Mouse (Mus musculus): ENCODE results near the gene Dysf.
A peak's percentile ranks its signal among the peaks of the same experiment; 100 is the strongest.

Gene Dysf

DNA sequence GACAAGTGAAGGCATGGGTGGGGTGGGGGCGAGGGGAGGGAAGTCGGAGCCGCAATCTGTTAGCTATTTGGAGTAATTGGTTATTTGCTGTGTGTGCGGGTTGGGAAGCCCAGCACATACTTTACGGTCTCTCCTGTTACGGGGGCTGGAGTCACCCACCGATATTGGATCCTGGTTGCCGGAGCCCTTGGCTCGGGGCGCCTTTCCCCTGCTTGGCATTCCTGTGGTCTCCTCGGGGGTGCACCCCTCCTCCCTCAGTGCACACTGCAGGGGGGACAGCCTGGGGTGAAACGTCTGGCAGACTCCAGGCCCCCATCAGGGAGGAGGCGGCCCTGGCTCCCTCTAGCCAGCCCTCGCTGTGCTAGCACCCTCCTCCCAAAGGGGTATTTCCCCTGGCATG lies 159.2 kb downstream of the Dysf start:
- DNase-seq (ENCODE audit: low spot score in 2 of 2), result no peak

GRCm38 (mm10) chr6:84168571-84168970 lies 160.2 kb downstream of the Dysf start:
- no peak for DNase-seq (ENCODE audit: low spot score in 2 of 2)

DNA sequence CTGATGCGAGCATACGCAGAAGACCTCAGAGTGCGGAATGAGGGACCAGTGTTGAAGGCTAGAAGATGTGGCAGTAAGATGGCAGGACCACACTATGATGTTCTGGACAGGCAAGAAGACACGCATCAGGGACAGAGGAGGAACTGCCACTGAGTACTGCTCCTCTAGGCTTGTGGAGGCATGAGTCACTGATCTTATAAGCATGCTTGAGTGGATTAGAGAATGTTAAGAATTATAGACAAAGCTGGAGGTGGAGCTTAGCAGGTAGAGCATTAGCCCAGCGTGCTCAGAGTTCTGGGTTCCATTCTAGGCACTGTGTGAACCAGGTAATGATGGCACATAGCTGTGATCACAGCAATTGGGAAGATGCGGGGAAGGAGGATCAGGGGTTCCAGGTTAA lies 165.2 kb downstream of the Dysf start:
- DNase-seq (ENCODE audit: low spot score in 2 of 2), result no peak

GRCm38 (mm10) chr6:84178776-84179405 lies 170.5 kb downstream of the Dysf start:
- DNase-seq (ENCODE audit: low spot score in 2 of 2), result no peak

- no peak for DNase-seq (ENCODE audit: low spot score in 2 of 2)
Observed at GRCm38 (mm10) chr6:84181452-84181851, 173.1 kb downstream of the Dysf start.

DNA sequence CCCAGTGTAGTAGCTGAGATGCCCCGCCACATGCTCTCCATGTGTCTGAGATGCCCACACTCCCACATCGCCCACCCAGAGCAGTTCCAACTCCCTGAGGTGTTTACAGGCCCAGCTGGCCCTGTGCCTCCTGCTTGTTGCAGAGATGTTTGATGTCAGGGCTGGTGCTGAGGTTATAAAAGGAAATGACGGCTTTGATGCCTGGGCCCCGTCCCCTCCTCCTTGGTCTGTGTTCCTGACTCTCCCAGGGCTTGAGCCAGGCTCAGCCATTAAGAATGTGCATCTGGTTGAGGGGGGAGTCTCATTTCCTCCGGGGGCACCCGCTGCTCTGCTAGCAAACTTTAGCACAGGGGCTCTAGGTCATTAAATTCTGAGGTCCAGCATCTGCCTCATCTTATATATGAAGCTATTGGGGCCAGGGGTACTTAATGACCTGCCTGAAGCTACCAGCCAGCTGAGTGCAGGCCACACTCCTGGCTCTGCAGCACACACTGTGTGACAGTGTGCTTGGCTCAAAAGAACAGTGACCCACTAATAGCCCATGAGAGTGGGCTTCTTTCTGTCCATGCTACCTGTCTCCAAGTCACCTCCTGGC lies 183.4 kb downstream of the Dysf start:
- no peak for DNase-seq (ENCODE audit: low spot score in 2 of 2)

DNA sequence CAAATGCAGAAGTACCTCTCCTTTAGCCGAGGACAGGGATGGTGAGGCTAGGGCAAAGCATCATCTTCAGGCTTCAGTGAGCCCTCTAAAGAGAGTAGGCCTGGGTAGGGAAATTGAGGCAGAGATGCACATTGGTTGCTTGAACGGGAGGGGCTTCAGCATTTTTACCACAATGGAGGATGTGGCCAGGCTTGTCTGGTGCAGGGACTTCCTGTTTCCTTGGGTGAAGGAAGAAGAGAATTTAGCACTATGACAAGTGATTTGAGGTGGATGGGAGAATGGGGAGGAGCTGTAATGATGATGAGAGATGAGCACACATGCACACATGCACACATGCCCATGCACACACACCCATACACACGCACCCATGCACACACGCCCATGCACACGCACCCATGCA lies 188.1 kb downstream of the Dysf start:
- no peak for DNase-seq (ENCODE audit: low spot score in 2 of 2)

DNA sequence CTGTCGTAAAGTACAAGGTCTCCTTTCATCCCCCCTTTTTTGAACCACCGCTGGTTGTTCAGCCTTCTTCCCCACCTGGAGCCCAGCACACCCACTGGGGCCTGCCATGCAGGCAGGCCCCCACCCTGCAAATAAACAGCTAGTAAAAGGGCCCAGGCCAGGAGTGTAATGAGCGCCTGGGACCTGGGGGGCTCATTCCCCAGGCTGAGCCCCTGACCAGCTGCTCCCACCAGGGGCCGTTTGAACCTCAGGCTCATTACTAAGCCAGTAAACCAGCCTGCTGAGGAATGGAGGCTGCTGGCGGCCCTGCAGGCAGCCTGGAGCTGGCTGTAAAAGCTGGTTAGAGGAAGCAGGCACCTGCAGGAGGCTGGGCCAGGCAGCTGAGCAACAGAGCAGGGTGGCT lies 189.4 kb downstream of the Dysf start:
- no peak for DNase-seq (ENCODE audit: low spot score in 2 of 2)

GRCm38 (mm10) chr6:84201721-84202490 lies 193.5 kb downstream of the Dysf start:
- no peak for DNase-seq (ENCODE audit: low spot score in 2 of 2)

DNA sequence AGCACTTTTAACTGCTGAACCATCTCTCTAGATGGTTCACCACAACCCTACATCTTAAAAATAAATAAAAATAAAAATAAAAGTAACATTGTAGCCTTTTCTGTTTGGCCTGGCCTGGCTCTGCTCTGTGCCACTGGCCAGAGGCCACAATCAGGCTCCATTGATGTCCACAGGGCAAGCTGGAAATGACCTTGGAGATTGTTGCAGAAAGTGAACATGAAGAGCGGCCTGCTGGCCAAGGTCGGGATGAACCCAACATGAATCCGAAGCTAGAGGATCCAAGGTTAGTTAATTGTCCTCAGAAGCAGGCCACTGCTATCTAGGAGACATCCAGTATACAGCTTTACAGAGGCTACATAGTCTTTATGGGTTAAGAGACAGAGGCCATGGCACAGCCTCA lies 197.2 kb downstream of the Dysf start:
- DNase-seq (ENCODE audit: low spot score in 2 of 2), result no peak

GRCm38 (mm10) chr6:84208589-84208988 lies 200.2 kb downstream of the Dysf start:
- DNase-seq (ENCODE audit: low spot score in 2 of 2), result no peak

- peak; percentile 47 to 68 for DNase-seq (ENCODE audit: low spot score in 2 of 2)
Observed at GRCm38 (mm10) chr6:84209736-84210434, 201.5 kb downstream of the Dysf start.

DNA sequence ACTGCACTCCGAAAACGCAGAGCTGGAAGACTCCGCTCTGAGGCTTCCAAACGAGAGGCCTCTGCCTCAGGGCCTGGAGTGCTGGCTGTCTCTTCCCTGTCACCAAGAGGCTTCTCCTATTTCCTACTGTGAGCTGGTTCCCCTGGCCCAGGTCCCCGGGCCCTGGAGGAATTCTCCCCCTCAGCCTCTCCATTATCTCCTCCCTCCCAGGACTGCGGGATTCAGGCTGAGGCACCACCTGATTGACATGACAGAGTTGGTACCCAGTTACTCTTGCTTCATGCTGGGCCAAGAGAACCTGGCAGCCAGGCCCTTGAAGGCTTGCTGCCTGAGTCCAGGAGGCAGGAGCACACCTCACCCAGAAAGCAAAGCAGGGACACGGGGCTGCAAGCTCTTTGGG lies 203.1 kb downstream of the Dysf start:
- DNase-seq (ENCODE audit: low spot score in 2 of 2), result no peak

GRCm38 (mm10) chr6:84213101-84213500 lies 204.7 kb downstream of the Dysf start:
- no peak for DNase-seq (ENCODE audit: low spot score in 2 of 2)

DNA sequence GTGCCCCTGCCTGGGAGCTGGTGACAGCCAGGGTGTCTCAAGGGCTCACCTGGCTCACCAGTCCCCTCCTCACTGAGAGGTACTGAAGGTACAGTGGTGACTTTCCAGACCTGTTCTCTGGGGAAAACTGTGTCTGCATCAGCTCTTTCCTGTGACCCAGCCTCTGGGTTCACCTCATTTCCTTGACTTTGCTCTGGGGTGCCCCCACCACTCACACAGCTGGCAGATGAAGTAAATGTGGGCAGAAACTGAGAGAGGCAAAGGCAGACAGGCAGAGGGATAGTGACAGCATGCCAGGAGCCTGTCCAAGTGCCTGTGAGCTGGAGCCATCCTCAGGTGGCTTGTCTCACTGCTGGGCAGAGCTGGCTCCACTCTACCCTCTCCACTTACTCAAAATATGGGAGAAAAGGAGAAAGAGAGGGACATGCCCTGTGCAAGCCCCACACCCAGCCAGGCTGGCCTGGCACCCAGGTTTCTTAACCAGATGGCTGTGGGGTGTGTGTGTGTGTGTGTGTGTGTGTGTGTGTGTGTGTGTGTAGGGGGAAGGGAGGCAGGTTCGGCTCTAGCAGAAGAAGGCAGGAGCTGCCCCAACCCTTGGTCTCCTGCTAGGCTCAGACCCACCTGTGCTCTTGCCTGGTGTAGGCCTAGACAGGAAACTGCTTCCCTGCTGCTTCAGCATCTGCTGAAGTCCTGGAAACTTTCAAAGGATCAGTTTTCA lies 209.0 kb downstream of the Dysf start:
- DNase-seq (ENCODE audit: low spot score in 2 of 2), result no peak

DNA sequence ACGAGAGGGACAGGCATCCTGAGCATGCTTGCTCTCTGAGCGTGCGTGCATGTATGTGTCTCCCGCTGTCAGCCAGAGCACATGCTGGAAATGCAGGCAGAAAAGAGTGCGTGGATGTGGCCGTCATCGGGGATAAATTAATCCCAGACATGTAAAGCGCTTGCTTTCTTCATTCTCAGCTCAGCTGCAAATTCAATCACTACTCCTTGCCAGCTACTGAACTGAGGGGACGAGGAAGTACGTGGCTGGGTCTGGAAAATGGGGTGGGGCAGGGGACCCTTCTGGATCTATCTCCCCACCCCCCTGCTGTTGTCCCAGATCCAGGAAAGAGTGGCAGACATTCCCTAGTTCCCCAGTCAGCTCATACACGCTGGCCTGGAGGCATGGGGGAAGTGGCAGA lies 210.7 kb downstream of the Dysf start:
- DNase-seq (ENCODE audit: low spot score in 2 of 2), result no peak

DNA sequence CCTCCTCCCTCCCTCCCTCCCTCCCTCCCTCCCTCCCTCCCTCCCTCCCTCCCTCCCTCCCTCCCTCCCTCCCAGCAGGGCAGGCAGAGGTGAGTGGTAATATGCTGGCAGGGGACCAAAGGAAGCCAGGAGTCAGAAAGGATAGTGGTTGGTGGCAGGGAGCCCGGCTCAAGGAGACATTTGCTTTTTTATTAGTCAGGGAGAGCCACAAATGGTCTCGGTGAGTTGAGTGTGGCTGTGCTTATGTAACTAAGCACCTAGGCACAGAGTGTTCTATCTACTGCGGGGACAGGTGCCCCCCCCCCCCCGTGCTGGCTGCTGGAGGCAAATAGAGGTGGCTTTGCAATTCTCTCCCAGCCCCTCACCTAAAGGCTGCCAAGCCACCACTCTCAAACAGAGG lies 216.5 kb downstream of the Dysf start:
- DNase-seq (ENCODE audit: low spot score in 2 of 2), result no peak

- peak; percentile 74 to 76 for DNase-seq (ENCODE audit: low spot score in 2 of 2)
Observed at GRCm38 (mm10) chr6:84225587-84225986, 217.2 kb downstream of the Dysf start.

GRCm38 (mm10) chr6:84228196-84228595 lies 219.8 kb downstream of the Dysf start:
- DNase-seq (ENCODE audit: low spot score in 2 of 2), result no peak

- DNase-seq (ENCODE audit: low spot score in 2 of 2), result no peak
Observed at GRCm38 (mm10) chr6:84228786-84229185, 220.4 kb downstream of the Dysf start.

DNA sequence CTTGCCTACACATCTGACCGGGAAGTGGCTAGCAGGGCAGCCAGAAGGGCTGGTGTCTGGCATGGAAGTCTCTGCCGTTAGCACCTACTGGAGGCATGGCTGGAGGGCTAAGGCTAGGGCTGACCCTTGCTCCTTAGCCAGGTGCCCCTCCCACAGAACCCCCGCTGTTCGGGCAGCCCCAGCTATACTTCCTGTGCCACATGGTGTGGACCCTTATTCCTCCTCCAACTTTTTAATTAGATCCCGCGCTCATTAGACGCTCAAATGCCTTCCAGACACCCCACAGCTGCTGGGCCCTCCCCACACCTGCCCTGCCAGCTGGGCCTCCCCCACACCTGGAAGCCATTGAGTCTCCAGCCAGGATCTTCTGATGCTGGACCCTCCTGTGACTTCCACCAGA lies 221.3 kb downstream of the Dysf start:
- DNase-seq (ENCODE audit: low spot score in 2 of 2), result no peak

- DNase-seq (ENCODE audit: low spot score in 2 of 2), result no peak
Observed at GRCm38 (mm10) chr6:84231108-84231507, 222.7 kb downstream of the Dysf start.

All from right cerebral cortex, postnatal 10 days (tissue).